Mouse (Mus musculus) cortical plate, adult 2 months (tissue): Measurements from ENCODE around the gene Sgk2.

Source experiments
- CTCF ChIP-seq: fragments of 200-500 bp; IDR thresholded peaks from 2 replicates; pipeline ENCODE4 v1.5.1; 2011; ENCODE audit warnings: mild to moderate bottlenecking, control low read depth, low read length; ENCODE audit not compliant: insufficient read depth; ENCODE audit errors: extremely low read depth
- POLR2A ChIP-seq: fragments of 200-500 bp; IDR thresholded peaks from 2 replicates; pipeline ENCODE4 v1.6.1; 2011; ENCODE audit warnings: mild to moderate bottlenecking, low read length, control low read depth; ENCODE audit not compliant: insufficient read depth; ENCODE audit errors: extremely low read depth

DNA sequence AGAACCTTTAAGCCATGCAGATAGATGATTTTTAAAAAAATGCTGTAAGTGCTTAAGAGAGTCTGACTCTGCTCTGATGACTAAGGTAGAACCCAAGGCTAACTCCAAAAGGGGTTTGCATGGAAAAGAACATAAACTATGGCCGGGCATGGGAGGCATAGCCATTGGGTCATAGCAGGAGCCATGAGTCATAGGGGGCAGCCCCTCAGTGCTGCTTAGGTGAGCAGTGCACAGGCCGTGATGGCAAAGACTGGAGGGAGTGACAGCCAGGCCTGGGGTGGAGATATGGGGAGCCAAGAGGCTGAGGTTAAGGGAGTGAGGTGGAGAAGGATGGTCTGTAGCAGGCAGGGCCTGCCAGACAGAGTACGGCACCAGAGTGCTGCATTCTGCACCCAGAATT, 18.0 kb upstream of the Sgk2 start:
- TF ChIP-seq CTCF, result no peak
- no peak for TF ChIP-seq POLR2A
